Mouse (Mus musculus) liver, postnatal 0 days (tissue): ENCODE measurements around the gene Sphk1. TPM values are rescaled to one million over a fixed set of nuclear protein-coding genes. Genes with fewer than 3 reads are reported as not detected.
A peak's percentile ranks its signal among the peaks of the same experiment; 100 is the strongest.

Source experiments
- ATAC-seq: fragments of 200-750 bp; cut with Nextera tagmentation; 2 replicates; pipeline ENCODE4 v1.8.0; 2017; ENCODE audit warnings: mild to moderate bottlenecking, moderate library complexity
- DNase-seq: peaks from one replicate; pipeline ENCODE4 v3.0.0-alpha.2; 2016
- H3K27ac ChIP-seq: fragments of 300-500 bp; sonication (generic); 2 replicates; pipeline ENCODE4 v1.5.1; 2014; ENCODE audit warnings: antibody characterized with exemption, moderate library complexity, mild to moderate bottlenecking, low read depth
- H3K27me3 ChIP-seq: fragments of 300-500 bp; sonication (generic); 2 replicates; pipeline ENCODE4 v1.6.1; 2014; ENCODE audit warnings: low read length, control low read depth, mixed read lengths; ENCODE audit not compliant: insufficient read depth
- H3K36me3 ChIP-seq: fragments of 300-500 bp; sonication (generic); replicated peaks from 2 replicates; pipeline ENCODE4 v1.6.1; 2014; ENCODE audit warnings: mild to moderate bottlenecking, control low read depth, low read length, moderate library complexity, mixed read lengths; ENCODE audit not compliant: insufficient read depth
- H3K4me1 ChIP-seq: fragments of 300-500 bp; sonication (generic); 2 replicates; pipeline ENCODE4 v1.6.1; 2014; ENCODE audit warnings: antibody characterized with exemption, mild to moderate bottlenecking, control low read depth; ENCODE audit not compliant: insufficient read depth
- H3K4me2 ChIP-seq: fragments of 300-500 bp; sonication (generic); 2 replicates; pipeline ENCODE4 v1.6.1; 2014; ENCODE audit warnings: low read depth, mild to moderate bottlenecking, low read length, moderate library complexity, mixed read lengths
- H3K4me3 ChIP-seq: fragments of 300-500 bp; sonication (generic); 2 replicates; pipeline ENCODE4 v1.5.1; 2014; ENCODE audit warnings: low read depth, low read length
- H3K9ac ChIP-seq: fragments of 300-500 bp; sonication (generic); replicated peaks from 2 replicates; pipeline ENCODE4 v1.6.1; 2014; ENCODE audit warnings: mild to moderate bottlenecking, moderate library complexity
- H3K9me3 ChIP-seq: fragments of 300-500 bp; sonication (generic); 2 replicates; pipeline ENCODE4 v1.6.1; 2016; ENCODE audit warnings: mild to moderate bottlenecking, control low read depth, low read length, mixed read lengths
- CTCF ChIP-seq: sonication (generic); IDR thresholded peaks from 2 replicates; pipeline ENCODE4 v1.5.1; 2016; ENCODE audit warnings: antibody characterized with exemption, low read depth
- EP300 ChIP-seq: IDR thresholded peaks from 2 replicates; pipeline ENCODE4 v1.6.1; 2016; ENCODE audit warnings: antibody characterized with exemption, low read depth, mild to moderate bottlenecking
- WGBS: fragments of 180-500 bp; shearing (Covaris S2); extraction: QIAGEN DNeasy Blood & Tissue Kit; methylation state at CpG from one replicate; pipeline ENCODE4 v1.1.7; 2014; ENCODE audit not compliant: insufficient replicate concordance; 5-methylcytosine and 5-hydroxymethylcytosine counted together
- polyA plus RNA-seq: library from polyadenylated mRNA; unstranded; fragments of >200 nt; fragmentation: Nextera tagmentation; extraction: Ambion mirVana; gene quantifications from 2 replicates; pipeline ENCODE4 v1.2.1, GENCODE M21; 2015

Gene Sphk1
- polyA plus RNA-seq, 1 experiment from 2014 or later: 17.4 TPM

DNA sequence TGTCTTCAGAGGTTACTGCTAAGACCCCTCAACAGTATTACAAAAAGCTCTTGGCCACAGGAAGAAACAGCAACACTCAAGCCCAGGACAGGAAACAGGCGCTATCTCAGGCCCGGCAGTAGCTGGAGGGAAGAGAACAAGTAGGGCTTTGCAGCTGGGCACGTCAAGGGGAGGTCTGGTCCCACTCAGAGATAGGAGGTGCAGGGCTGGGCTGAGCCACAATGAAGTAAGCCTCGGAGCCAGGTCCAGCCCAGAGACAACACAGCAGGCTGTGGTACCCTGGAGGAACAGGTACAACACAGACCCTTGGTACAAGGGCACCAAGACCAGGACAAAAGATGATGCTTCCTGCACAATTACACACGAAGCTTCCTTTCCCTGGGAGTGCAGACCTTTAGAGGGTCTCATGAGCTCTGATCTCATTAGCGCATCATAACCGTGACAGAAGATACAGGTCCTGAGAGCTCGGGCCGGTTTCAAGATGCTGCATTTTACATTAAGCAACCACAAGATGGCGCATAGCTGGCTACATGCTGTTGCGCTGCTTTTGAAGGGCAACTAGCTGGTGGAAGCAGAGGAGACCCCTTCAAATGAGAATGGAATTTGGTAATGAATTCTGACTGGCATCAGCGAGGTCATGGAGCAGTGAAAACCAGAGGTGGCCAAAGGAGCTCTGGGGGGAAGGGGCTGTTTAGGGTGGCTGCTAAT lies 23.6 kb downstream of the Sphk1 start:
- peak; percentile 85 for TF ChIP-seq CTCF
- no peak for TF ChIP-seq EP300
- peaks cover 38% of the 10 kb centered on the region for H3K4me1 ChIP-seq
- no peak overlapping the region for H3K27ac ChIP-seq
- no peak overlapping the region for H3K4me2 ChIP-seq
- H3K9ac ChIP-seq: no peak overlapping the region
- 23% methylated on average over 12 of the region's 12 CpGs for WGBS
- H3K4me3 ChIP-seq: no peak overlapping the region
- H3K27me3 ChIP-seq: no peaks in the 10 kb centered on the region
- ATAC-seq (no peak), DNase-seq (peak; percentile 49)
- H3K36me3 ChIP-seq: no peaks in the 10 kb centered on the region
- H3K9me3 ChIP-seq: no peaks in the 10 kb centered on the region

GRCm38 (mm10) chr11:116555572-116555971 lies 24.8 kb downstream of the Sphk1 start:
- H3K27me3 ChIP-seq: no peaks in the 10 kb centered on the region
- H3K9me3 ChIP-seq: no peaks in the 10 kb centered on the region
- no peaks in the 10 kb centered on the region for H3K36me3 ChIP-seq
- WGBS: 37% methylated on average over 1 of the region's 1 CpGs
- no peak overlapping the region for H3K4me2 ChIP-seq
- no peak for ATAC-seq
- H3K4me3 ChIP-seq: no peak overlapping the region
- DNase-seq: no peak
- H3K27ac ChIP-seq: no peak overlapping the region
- no peak for TF ChIP-seq EP300
- TF ChIP-seq CTCF: no peak
- peaks cover 25% of the 10 kb centered on the region for H3K4me1 ChIP-seq
- no peak overlapping the region for H3K9ac ChIP-seq

GRCm38 (mm10) chr11:116556308-116556707 lies 25.6 kb downstream of the Sphk1 start:
- Histone ChIP-seq H3K4me1 (peaks cover 18% of the 10 kb centered on the region), H3K36me3 (no peaks in the 10 kb centered on the region), H3K27ac (no peak overlapping the region), H3K4me3 (no peak overlapping the region), H3K9ac (no peak overlapping the region), H3K9me3 (no peaks in the 10 kb centered on the region), H3K4me2 (no peak overlapping the region), H3K27me3 (no peaks in the 10 kb centered on the region)
- TF ChIP-seq EP300: no peak
- 59% methylated on average over 6 of the region's 6 CpGs for WGBS
- no peak for DNase-seq
- no peak for ATAC-seq

- ATAC-seq (peak; percentile 47; the same call in 1 of the 2 replicates), DNase-seq (no peak)
- no peaks in the 10 kb centered on the region for H3K27me3 ChIP-seq
- H3K4me3 ChIP-seq: no peak overlapping the region
- H3K9ac ChIP-seq: no peak overlapping the region
- H3K27ac ChIP-seq: no peak overlapping the region
- TF ChIP-seq CTCF: no peak
- no peak for TF ChIP-seq EP300
- H3K4me1 ChIP-seq: peaks cover 12% of the 10 kb centered on the region
- H3K4me2 ChIP-seq: no peak overlapping the region
- no peaks in the 10 kb centered on the region for H3K9me3 ChIP-seq
- H3K36me3 ChIP-seq: peaks cover 2% of the 10 kb centered on the region; the same call in 1 of the 2 replicates
- WGBS: 57% methylated on average over 7 of the region's 7 CpGs
Measured at GRCm38 (mm10) chr11:116565283-116566041, 34.7 kb downstream of the Sphk1 start.

DNA sequence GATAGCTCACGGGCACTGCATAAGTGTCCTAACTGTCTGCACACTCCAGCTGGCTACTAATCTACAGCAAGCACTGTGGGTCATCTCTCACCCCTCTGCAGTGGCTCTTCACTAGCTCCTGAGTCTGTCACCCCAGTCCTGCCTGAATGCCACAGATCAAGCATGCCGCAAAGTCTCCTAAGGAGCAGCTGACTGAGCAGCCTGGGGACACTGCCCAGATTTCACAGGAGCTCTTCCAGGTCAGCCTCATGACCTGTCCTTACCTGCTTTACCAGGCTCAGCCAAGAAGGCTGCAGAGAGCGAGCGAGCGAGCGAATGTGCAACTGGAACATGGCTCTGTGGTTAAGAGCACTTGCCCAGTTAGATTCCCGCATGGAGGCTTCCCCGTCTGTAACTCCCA lies 36.8 kb downstream of the Sphk1 start:
- Histone ChIP-seq H3K9ac (no peak overlapping the region), H3K9me3 (no peaks in the 10 kb centered on the region), H3K4me3 (no peak overlapping the region), H3K4me2 (no peak overlapping the region), H3K27ac (no peak overlapping the region), H3K4me1 (peaks cover 26% of the 10 kb centered on the region), H3K27me3 (no peaks in the 10 kb centered on the region), H3K36me3 (peaks cover 8% of the 10 kb centered on the region; the same call in 1 of the 2 replicates)
- DNase-seq (no peak), ATAC-seq (no peak)
- 96% methylated on average over 8 of the region's 8 CpGs for WGBS
- no peak for TF ChIP-seq CTCF
- TF ChIP-seq EP300: no peak

- no peaks in the 10 kb centered on the region for H3K9me3 ChIP-seq
- DNase-seq (no peak), ATAC-seq (no peak)
- no peak overlapping the region for H3K27ac ChIP-seq
- H3K4me1 ChIP-seq: peaks cover 47% of the 10 kb centered on the region
- WGBS: 89% methylated on average over 7 of the region's 7 CpGs
- no peak overlapping the region for H3K4me3 ChIP-seq
- H3K36me3 ChIP-seq: 0 out of 2 replicates have a peak, but pooled peaks cover 6% of the 10 kb centered on the region
- peak overlapping the region; percentile 6; the same call in 1 of the 2 replicates for H3K9ac ChIP-seq
- H3K4me2 ChIP-seq: no peak overlapping the region
- TF ChIP-seq CTCF: no peak
- no peak for TF ChIP-seq EP300
- H3K27me3 ChIP-seq: no peaks in the 10 kb centered on the region
Measured at GRCm38 (mm10) chr11:116570821-116571220, 40.1 kb downstream of the Sphk1 start.
